Mouse (Mus musculus): ENCODE results near the gene Calcoco1. TPM values are rescaled to one million over a fixed set of nuclear protein-coding genes. Genes with fewer than 3 reads are reported as not detected.

Calcoco1 gene
- polyA plus RNA-seq, 1 experiment from 2014 or later, result 99.4 TPM

- Histone ChIP-seq H3K9me3 (ENCODE audit: low read length) (no peaks in the 10 kb centered on the region), H3K36me3 (ENCODE audit: insufficient read depth, low read length) (no peaks in the 10 kb centered on the region), H3K4me2 (replicated peaks; ENCODE audit: low read depth, low read length) (peak overlapping the region; percentile 87), H3K27ac (ENCODE audit: low read length) (no peak overlapping the region), H3K27me3 (replicated peaks; ENCODE audit: insufficient read depth, low read length) (peaks cover 68% of the 10 kb centered on the region), H3K4me1 (ENCODE audit: insufficient read depth, low read depth, low read length) (peaks cover 6% of the 10 kb centered on the region), H3K9ac (replicated peaks; ENCODE audit: low read depth) (no peak overlapping the region), H3K4me3 (ENCODE audit: low read depth, low read length) (peak overlapping the region; percentile 41)
- 0 out of 2 replicates have a peak, but pooled peaks have one; percentile 18 for ATAC-seq
- TF ChIP-seq EP300 (IDR thresholded peaks at IDR 0.05) (no peak), CTCF (IDR thresholded peaks at IDR 0.05) (no peak)
- DNase-seq (ENCODE audit: low spot score), result peak; percentile 16
- 2% methylated on average over 64 of the region's 75 CpGs for WGBS
These were observed 24.7 kb upstream of the Calcoco1 start for GRCm38 (mm10) chr15:102746488-102747285.

- H3K27ac ChIP-seq (ENCODE audit: low read length), result no peak overlapping the region
- H3K4me1 ChIP-seq (ENCODE audit: insufficient read depth, low read depth, low read length), result peaks cover 6% of the 10 kb centered on the region
- no peak overlapping the region for H3K9ac ChIP-seq (replicated peaks; ENCODE audit: low read depth)
- H3K27me3 ChIP-seq (replicated peaks; ENCODE audit: insufficient read depth, low read length), result peaks cover 68% of the 10 kb centered on the region
- peak overlapping the region; percentile 41; the same call in 1 of the 2 replicates for H3K4me3 ChIP-seq (ENCODE audit: low read depth, low read length)
- H3K9me3 ChIP-seq (ENCODE audit: low read length), result no peaks in the 10 kb centered on the region
- H3K36me3 ChIP-seq (ENCODE audit: insufficient read depth, low read length), result no peaks in the 10 kb centered on the region
- no peak for ATAC-seq
- TF ChIP-seq CTCF (IDR thresholded peaks at IDR 0.05), result no peak
- TF ChIP-seq EP300 (IDR thresholded peaks at IDR 0.05), result no peak
- WGBS, result 12% methylated on average over 11 of the region's 11 CpGs
- H3K4me2 ChIP-seq (replicated peaks; ENCODE audit: low read depth, low read length), result peak overlapping the region; percentile 87
- no peak for DNase-seq (ENCODE audit: low spot score)
These were observed 24.1 kb upstream of the Calcoco1 start for GRCm38 (mm10) chr15:102746126-102746487.

GRCm38 (mm10) chr15:102745387-102745786 is 23.4 kb upstream of the Calcoco1 start:
- Histone ChIP-seq H3K27me3 (replicated peaks; ENCODE audit: insufficient read depth, low read length) (peaks cover 68% of the 10 kb centered on the region), H3K9ac (replicated peaks; ENCODE audit: low read depth) (no peak overlapping the region), H3K4me2 (replicated peaks; ENCODE audit: low read depth, low read length) (no peak overlapping the region), H3K4me3 (ENCODE audit: low read depth, low read length) (no peak overlapping the region), H3K27ac (ENCODE audit: low read length) (no peak overlapping the region), H3K36me3 (ENCODE audit: insufficient read depth, low read length) (no peaks in the 10 kb centered on the region), H3K4me1 (ENCODE audit: insufficient read depth, low read depth, low read length) (peaks cover 6% of the 10 kb centered on the region), H3K9me3 (ENCODE audit: low read length) (no peaks in the 10 kb centered on the region)
- ATAC-seq (no peak), DNase-seq (ENCODE audit: low spot score) (no peak)
- WGBS, result 24% methylated on average over 5 of the region's 5 CpGs
- TF ChIP-seq EP300 (IDR thresholded peaks at IDR 0.05) (no peak), CTCF (IDR thresholded peaks at IDR 0.05) (no peak)

- no peak for TF ChIP-seq EP300 (IDR thresholded peaks at IDR 0.05)
- TF ChIP-seq CTCF (IDR thresholded peaks at IDR 0.05), result no peak
- Histone ChIP-seq H3K9ac (replicated peaks; ENCODE audit: low read depth) (no peak overlapping the region), H3K9me3 (ENCODE audit: low read length) (no peaks in the 10 kb centered on the region), H3K4me1 (ENCODE audit: insufficient read depth, low read depth, low read length) (peaks cover 6% of the 10 kb centered on the region), H3K27ac (ENCODE audit: low read length) (no peak overlapping the region), H3K27me3 (replicated peaks; ENCODE audit: insufficient read depth, low read length) (peaks cover 68% of the 10 kb centered on the region), H3K36me3 (ENCODE audit: insufficient read depth, low read length) (no peaks in the 10 kb centered on the region), H3K4me3 (ENCODE audit: low read depth, low read length) (no peak overlapping the region), H3K4me2 (replicated peaks; ENCODE audit: low read depth, low read length) (no peak overlapping the region)
- ATAC-seq (no peak), DNase-seq (ENCODE audit: low spot score) (no peak)
- WGBS, result 12% methylated on average over 9 of the region's 9 CpGs
These were observed 22.9 kb upstream of the Calcoco1 start for GRCm38 (mm10) chr15:102744831-102745230.

- no peak overlapping the region for H3K4me2 ChIP-seq (replicated peaks; ENCODE audit: low read depth, low read length)
- ATAC-seq (no peak), DNase-seq (ENCODE audit: low spot score) (no peak)
- H3K9me3 ChIP-seq (ENCODE audit: low read length), result no peaks in the 10 kb centered on the region
- no peak for TF ChIP-seq EP300 (IDR thresholded peaks at IDR 0.05)
- TF ChIP-seq CTCF (IDR thresholded peaks at IDR 0.05), result no peak
- H3K27ac ChIP-seq (ENCODE audit: low read length), result no peak overlapping the region
- H3K27me3 ChIP-seq (replicated peaks; ENCODE audit: insufficient read depth, low read length), result peaks cover 69% of the 10 kb centered on the region
- H3K36me3 ChIP-seq (ENCODE audit: insufficient read depth, low read length), result no peaks in the 10 kb centered on the region
- H3K9ac ChIP-seq (replicated peaks; ENCODE audit: low read depth), result no peak overlapping the region
- H3K4me1 ChIP-seq (ENCODE audit: insufficient read depth, low read depth, low read length), result peaks cover 6% of the 10 kb centered on the region
- H3K4me3 ChIP-seq (ENCODE audit: low read depth, low read length), result no peak overlapping the region
- 9% methylated on average over 7 of the region's 7 CpGs for WGBS
These were observed 22.4 kb upstream of the Calcoco1 start for GRCm38 (mm10) chr15:102744416-102744815.

GRCm38 (mm10) chr15:102743996-102744395 is 22.0 kb upstream of the Calcoco1 start:
- Histone ChIP-seq H3K4me1 (ENCODE audit: insufficient read depth, low read depth, low read length) (peaks cover 6% of the 10 kb centered on the region), H3K4me3 (ENCODE audit: low read depth, low read length) (no peak overlapping the region), H3K4me2 (replicated peaks; ENCODE audit: low read depth, low read length) (no peak overlapping the region), H3K27me3 (replicated peaks; ENCODE audit: insufficient read depth, low read length) (peaks cover 64% of the 10 kb centered on the region), H3K9ac (replicated peaks; ENCODE audit: low read depth) (no peak overlapping the region), H3K27ac (ENCODE audit: low read length) (no peak overlapping the region), H3K9me3 (ENCODE audit: low read length) (no peaks in the 10 kb centered on the region), H3K36me3 (ENCODE audit: insufficient read depth, low read length) (no peaks in the 10 kb centered on the region)
- ATAC-seq, result no peak
- no peak for DNase-seq (ENCODE audit: low spot score)
- WGBS, result 1% methylated on average over 13 of the region's 14 CpGs
- TF ChIP-seq EP300 (IDR thresholded peaks at IDR 0.05) (no peak), CTCF (IDR thresholded peaks at IDR 0.05) (no peak)

All from lung, postnatal 0 days (tissue).